Mouse (Mus musculus): ENCODE measurements at regions not wholly inside any gene's neighbourhood (a gene's known extent, or its start where the extent isn't known, plus 50 kb on each side); places are given as distances from the start of the nearest gene placed in this dataset.
A peak's percentile ranks its signal among the peaks of the same experiment; 100 is the strongest.
"Not testable (repeated sequence)": the region's sequence is repeated elsewhere in the genome, so short reads cannot be mapped to it uniquely, and the experiment has no call there.

DNA sequence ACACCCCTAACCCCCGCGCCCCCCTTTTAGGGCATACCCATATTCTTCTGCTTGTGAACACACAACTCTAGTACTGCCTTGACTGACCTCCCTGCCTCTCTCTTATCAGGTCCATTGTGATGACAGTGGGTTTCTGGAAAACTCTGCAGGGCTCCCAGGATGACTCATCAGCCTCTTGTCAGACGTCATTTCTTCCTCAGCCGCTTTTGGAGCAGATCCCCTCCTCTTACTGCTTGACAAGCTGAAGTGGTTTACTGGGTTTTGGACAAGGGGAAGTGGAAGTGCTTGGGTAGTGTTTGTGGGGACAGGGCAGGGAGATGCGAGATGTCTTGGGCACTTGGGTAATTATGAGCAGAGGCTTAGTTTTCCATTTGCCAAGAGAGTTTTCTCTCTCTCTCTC, 85.5 kb upstream of the Vav3 start:
- Histone ChIP-seq H3K27ac (ENCODE audit: low read length) (peak overlapping the region; percentile 2), H3K4me1 (ENCODE audit: control insufficient read depth, insufficient read depth, low read length) (peaks cover 25% of the 10 kb centered on the region), H3K27me3 (ENCODE audit: control insufficient read depth, insufficient read depth, low read length) (no peaks in the 10 kb centered on the region), H3K9ac (ENCODE audit: low read length) (no peak overlapping the region), H3K36me3 (ENCODE audit: control insufficient read depth, insufficient read depth) (no peaks in the 10 kb centered on the region), H3K4me3 (ENCODE audit: low read length) (no peak overlapping the region), H3K9me3 (replicated peaks; ENCODE audit: control insufficient read depth, low read length) (no peaks in the 10 kb centered on the region), H3K4me2 (ENCODE audit: low read depth, low read length) (no peak overlapping the region; the same call in 1 of the 2 replicates)
- WGBS: 32% methylated on average over 5 of the region's 5 CpGs
- peak; percentile 81 for ATAC-seq (replicated peaks; ENCODE audit: extremely low read depth, insufficient read depth, low FRiP score)

DNA sequence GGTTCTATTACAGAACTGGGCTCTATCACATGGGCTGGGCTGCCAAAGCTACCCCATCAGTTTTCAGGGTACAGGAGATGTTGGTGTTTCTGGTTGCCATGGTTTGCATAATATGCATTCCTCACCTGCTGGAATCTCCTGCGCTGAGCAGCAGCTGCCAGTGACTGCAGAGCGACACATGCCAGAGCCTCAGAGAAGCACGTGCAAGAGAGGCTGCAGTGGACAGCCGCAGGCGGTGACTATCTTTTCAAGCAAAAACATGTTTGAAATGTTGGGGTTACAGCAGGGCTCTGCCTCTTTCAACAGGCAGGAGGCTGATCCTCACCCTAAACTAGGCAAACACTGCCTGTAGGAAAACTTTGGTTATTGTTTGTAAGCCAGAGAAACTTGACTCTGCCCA, 83.7 kb upstream of the Vav3 start:
- no peak for ATAC-seq (replicated peaks; ENCODE audit: extremely low read depth, insufficient read depth, low FRiP score)
- WGBS: 33% methylated on average over 5 of the region's 5 CpGs

DNA sequence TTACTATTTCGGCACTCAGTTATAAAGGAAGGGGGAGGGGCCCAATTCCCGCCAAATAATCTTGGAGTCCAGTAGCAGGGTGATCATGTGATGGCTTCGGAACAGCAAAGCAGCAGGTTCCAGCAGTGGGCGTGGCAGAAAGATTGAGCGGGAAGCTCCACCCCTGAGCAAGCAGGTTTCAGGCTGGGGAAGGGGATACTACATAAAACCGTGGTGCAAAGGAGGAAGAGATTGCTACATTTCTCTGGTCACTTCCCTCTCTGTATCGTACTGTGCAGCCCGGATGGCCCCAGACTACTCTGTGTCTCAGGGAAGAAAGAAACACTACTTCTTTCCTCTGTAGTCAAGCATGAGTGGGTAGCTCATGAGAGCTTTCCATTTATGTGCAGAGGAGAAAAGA, 73.5 kb upstream of the Vav3 start:
- not testable (repeated sequence) for H3K27ac ChIP-seq (ENCODE audit: low read length); H3K9ac ChIP-seq (ENCODE audit: low read length); H3K9me3 ChIP-seq (replicated peaks; ENCODE audit: control insufficient read depth, low read length); H3K4me1 ChIP-seq (ENCODE audit: control insufficient read depth, insufficient read depth, low read length); H3K4me3 ChIP-seq (ENCODE audit: low read length); H3K36me3 ChIP-seq (ENCODE audit: control insufficient read depth, insufficient read depth); H3K27me3 ChIP-seq (ENCODE audit: control insufficient read depth, insufficient read depth, low read length); H3K4me2 ChIP-seq (ENCODE audit: low read depth, low read length); ATAC-seq (replicated peaks; ENCODE audit: extremely low read depth, insufficient read depth, low FRiP score)
- 63% methylated on average over 7 of the region's 8 CpGs for WGBS

More for the DNA sequence above, 83.7 kb upstream of the Vav3 start:
- H3K9me3 ChIP-seq (replicated peaks; ENCODE audit: control insufficient read depth, low read length): no peaks in the 10 kb centered on the region
- H3K27me3 ChIP-seq (ENCODE audit: control insufficient read depth, insufficient read depth, low read length): no peaks in the 10 kb centered on the region
- H3K9ac ChIP-seq (ENCODE audit: low read length): no peak overlapping the region
- no peak overlapping the region for H3K27ac ChIP-seq (ENCODE audit: low read length)
- H3K4me3 ChIP-seq (ENCODE audit: low read length): no peak overlapping the region
- no peaks in the 10 kb centered on the region for H3K36me3 ChIP-seq (ENCODE audit: control insufficient read depth, insufficient read depth)
- no peak overlapping the region for H3K4me2 ChIP-seq (ENCODE audit: low read depth, low read length)
- peaks cover 22% of the 10 kb centered on the region for H3K4me1 ChIP-seq (ENCODE audit: control insufficient read depth, insufficient read depth, low read length)

DNA sequence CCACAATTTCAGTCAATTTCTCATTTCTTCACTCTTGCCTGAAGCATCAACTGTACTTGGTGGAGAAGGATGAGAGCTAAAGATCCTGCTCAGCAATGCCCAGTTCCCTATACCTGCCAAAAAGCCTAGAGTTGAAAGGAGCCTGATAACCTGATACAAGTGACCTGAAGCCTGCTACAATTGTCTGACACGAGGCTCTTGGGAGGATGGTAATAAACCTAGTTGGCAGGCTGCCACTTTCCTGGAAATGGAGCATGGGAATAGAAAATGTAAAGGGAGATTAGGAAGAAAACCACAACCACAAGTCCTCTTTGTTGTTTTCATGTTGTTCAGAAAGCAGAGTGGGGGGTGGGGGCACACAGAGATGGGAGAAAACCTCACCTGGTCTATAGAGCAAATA, 69.7 kb upstream of the Vav3 start:
- H3K9me3 ChIP-seq (replicated peaks; ENCODE audit: control insufficient read depth, low read length): no peaks in the 10 kb centered on the region
- no peak for ATAC-seq (replicated peaks; ENCODE audit: extremely low read depth, insufficient read depth, low FRiP score)
- no peaks in the 10 kb centered on the region for H3K36me3 ChIP-seq (ENCODE audit: control insufficient read depth, insufficient read depth)
- H3K4me2 ChIP-seq (ENCODE audit: low read depth, low read length): no peak overlapping the region
- H3K9ac ChIP-seq (ENCODE audit: low read length): no peak overlapping the region
- H3K4me1 ChIP-seq (ENCODE audit: control insufficient read depth, insufficient read depth, low read length): peaks cover 2% of the 10 kb centered on the region; the same call in 1 of the 2 replicates
- no peak overlapping the region for H3K4me3 ChIP-seq (ENCODE audit: low read length)
- 10% methylated on average over 1 of the region's 1 CpGs for WGBS
- no peak overlapping the region for H3K27ac ChIP-seq (ENCODE audit: low read length)
- no peaks in the 10 kb centered on the region for H3K27me3 ChIP-seq (ENCODE audit: control insufficient read depth, insufficient read depth, low read length)

DNA sequence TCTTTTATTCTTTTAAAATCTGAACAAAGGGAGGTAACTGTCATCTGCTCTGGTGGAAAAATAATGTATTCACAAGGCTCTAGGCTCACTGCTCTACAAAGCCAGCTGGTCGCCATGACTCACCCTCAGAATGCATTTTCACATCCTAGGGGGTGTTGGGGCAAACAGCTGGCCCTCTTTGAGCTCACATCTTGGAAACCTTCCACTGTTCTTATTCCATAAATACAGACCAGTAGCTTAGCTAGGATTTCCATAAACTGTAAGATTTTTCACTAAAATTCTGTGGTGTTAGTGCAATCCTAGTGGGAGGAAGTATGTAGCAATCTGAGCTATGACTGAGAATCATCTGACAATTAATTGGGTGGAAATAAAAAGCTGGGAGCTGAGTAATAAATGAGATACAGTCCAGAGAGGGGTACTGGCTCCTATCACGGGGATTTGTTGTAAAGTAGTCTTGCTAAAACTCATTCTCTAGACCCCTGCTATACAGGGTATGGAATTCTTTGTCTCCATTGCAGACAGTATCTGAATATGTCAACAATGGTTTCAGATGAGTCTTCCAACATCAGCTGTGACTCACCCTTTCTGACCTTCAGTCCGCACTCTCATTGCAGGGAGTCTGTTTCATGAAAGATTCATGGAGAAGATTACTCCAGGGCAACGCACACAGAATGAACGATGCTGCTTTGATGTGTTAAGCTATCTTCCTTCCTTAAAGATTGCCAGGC, 67.2 kb upstream of the Vav3 start:
- Histone ChIP-seq H3K27ac (ENCODE audit: low read length) (no peak overlapping the region), H3K4me2 (ENCODE audit: low read depth, low read length) (no peak overlapping the region), H3K9me3 (replicated peaks; ENCODE audit: control insufficient read depth, low read length) (no peaks in the 10 kb centered on the region), H3K27me3 (ENCODE audit: control insufficient read depth, insufficient read depth, low read length) (no peaks in the 10 kb centered on the region), H3K9ac (ENCODE audit: low read length) (no peak overlapping the region), H3K4me3 (ENCODE audit: low read length) (no peak overlapping the region), H3K36me3 (ENCODE audit: control insufficient read depth, insufficient read depth) (no peaks in the 10 kb centered on the region), H3K4me1 (ENCODE audit: control insufficient read depth, insufficient read depth, low read length) (peaks cover 2% of the 10 kb centered on the region; the same call in 1 of the 2 replicates)
- no peak for ATAC-seq (replicated peaks; ENCODE audit: extremely low read depth, insufficient read depth, low FRiP score)
- 56% methylated on average over 5 of the region's 5 CpGs for WGBS

DNA sequence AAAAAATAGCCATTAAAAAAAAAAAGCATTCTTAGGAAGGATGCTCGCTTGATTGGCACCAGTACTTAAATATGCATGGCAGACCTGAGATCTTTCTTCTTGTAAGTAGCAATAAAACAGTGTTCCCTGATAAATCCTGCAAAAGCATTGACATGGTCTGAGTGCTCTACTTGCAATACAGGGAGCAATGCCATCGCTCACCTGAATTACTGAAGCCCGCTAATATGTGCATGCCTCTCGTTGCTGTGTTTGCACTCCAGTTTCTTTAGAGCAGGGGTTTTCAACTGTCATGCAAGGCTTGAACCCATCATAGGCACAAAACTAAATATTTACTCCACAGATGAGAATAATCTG, 66.7 kb upstream of the Vav3 start:
- Histone ChIP-seq H3K9ac (ENCODE audit: low read length) (no peak overlapping the region), H3K27me3 (ENCODE audit: control insufficient read depth, insufficient read depth, low read length) (no peaks in the 10 kb centered on the region), H3K4me1 (ENCODE audit: control insufficient read depth, insufficient read depth, low read length) (peaks cover 2% of the 10 kb centered on the region; the same call in 1 of the 2 replicates), H3K9me3 (replicated peaks; ENCODE audit: control insufficient read depth, low read length) (no peaks in the 10 kb centered on the region), H3K4me3 (ENCODE audit: low read length) (no peak overlapping the region), H3K4me2 (ENCODE audit: low read depth, low read length) (no peak overlapping the region), H3K27ac (ENCODE audit: low read length) (no peak overlapping the region), H3K36me3 (ENCODE audit: control insufficient read depth, insufficient read depth) (no peaks in the 10 kb centered on the region)
- WGBS: 83% methylated on average over 4 of the region's 4 CpGs
- ATAC-seq (replicated peaks; ENCODE audit: extremely low read depth, insufficient read depth, low FRiP score): no peak

DNA sequence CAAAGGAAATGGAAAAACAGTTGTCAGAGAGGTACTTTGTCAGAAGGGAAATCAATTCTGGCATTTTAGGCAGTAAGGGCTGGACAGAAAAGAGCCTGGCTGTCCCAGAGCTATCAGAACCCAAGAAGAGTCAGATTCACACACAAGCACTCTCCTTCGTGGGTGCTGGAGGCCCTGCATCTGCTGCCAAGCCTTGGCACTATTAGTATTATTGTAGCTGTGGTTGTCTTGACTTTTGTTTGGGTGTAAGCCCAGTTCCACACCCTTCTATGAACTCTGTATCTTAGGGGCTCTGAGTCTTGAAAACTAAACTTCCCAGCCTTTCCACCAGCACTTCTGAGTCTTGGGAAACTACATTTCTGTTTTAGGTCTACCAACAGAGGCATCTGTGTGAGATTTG, 61.4 kb upstream of the Vav3 start:
- H3K9me3 ChIP-seq (replicated peaks; ENCODE audit: control insufficient read depth, low read length): peaks cover 1% of the 10 kb centered on the region; the same call in 1 of the 2 replicates
- no peaks in the 10 kb centered on the region for H3K36me3 ChIP-seq (ENCODE audit: control insufficient read depth, insufficient read depth)
- H3K4me1 ChIP-seq (ENCODE audit: control insufficient read depth, insufficient read depth, low read length): no peaks in the 10 kb centered on the region
- no peak overlapping the region for H3K4me3 ChIP-seq (ENCODE audit: low read length)
- H3K27me3 ChIP-seq (ENCODE audit: control insufficient read depth, insufficient read depth, low read length): no peaks in the 10 kb centered on the region
- H3K9ac ChIP-seq (ENCODE audit: low read length): no peak overlapping the region
- no peak overlapping the region for H3K27ac ChIP-seq (ENCODE audit: low read length)
- ATAC-seq (replicated peaks; ENCODE audit: extremely low read depth, insufficient read depth, low FRiP score): no peak
- H3K4me2 ChIP-seq (ENCODE audit: low read depth, low read length): no peak overlapping the region
- 30% methylated on average over 1 of the region's 1 CpGs for WGBS

DNA sequence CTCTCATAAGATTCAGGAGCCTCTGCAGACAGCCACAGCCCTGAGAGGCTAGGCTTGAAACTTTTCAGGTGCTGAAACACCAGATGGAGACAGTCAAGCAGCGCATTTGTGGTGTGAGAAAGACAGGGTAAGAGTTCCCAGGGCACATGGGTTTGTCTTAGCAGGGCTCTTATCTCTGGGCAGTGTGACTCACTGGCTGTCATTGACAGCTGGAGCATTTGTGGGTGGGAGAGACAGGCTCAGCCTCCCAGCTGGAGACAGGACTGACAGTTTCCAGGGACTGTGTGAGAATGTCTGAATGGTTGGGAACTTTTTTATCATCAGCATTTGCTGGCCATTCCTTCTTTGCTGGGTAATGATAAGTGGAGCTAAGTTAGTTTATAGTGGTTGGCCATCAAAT, 53.9 kb upstream of the Vav3 start:
- Histone ChIP-seq H3K4me2 (ENCODE audit: low read depth, low read length) (peak overlapping the region; percentile 9; the same call in 1 of the 2 replicates), H3K27me3 (ENCODE audit: control insufficient read depth, insufficient read depth, low read length) (no peaks in the 10 kb centered on the region), H3K9me3 (replicated peaks; ENCODE audit: control insufficient read depth, low read length) (peaks cover 3% of the 10 kb centered on the region; the same call in 1 of the 2 replicates), H3K36me3 (ENCODE audit: control insufficient read depth, insufficient read depth) (no peaks in the 10 kb centered on the region), H3K27ac (ENCODE audit: low read length) (peak overlapping the region; percentile 68), H3K4me3 (ENCODE audit: low read length) (no peak overlapping the region), H3K9ac (ENCODE audit: low read length) (no peak overlapping the region), H3K4me1 (ENCODE audit: control insufficient read depth, insufficient read depth, low read length) (peaks cover 8% of the 10 kb centered on the region)
- 9% methylated on average over 1 of the region's 1 CpGs for WGBS
- peak; percentile 99 for ATAC-seq (replicated peaks; ENCODE audit: extremely low read depth, insufficient read depth, low FRiP score)

Measured in heart, embryonic 16.5 days (tissue).